Mouse (Mus musculus): ENCODE measurements around the gene 2610301B20Rik. TPM values are rescaled to one million over a fixed set of nuclear protein-coding genes. Genes with fewer than 3 reads are reported as not detected.

The 2610301B20Rik gene
- polyA plus RNA-seq, 1 experiment: 0.55 TPM

- H3K4me1 ChIP-seq (ENCODE audit: control insufficient read depth, insufficient read depth, insufficient read length, low read length): peaks cover 8% of the 10 kb centered on the region; the same call in 1 of the 2 replicates
- no peaks in the 10 kb centered on the region for H3K27me3 ChIP-seq (ENCODE audit: control insufficient read depth, insufficient read depth, low read length)
- no peaks in the 10 kb centered on the region for H3K36me3 ChIP-seq (ENCODE audit: control insufficient read depth, insufficient read depth, low read length)
- no peak for TF ChIP-seq POLR2A (IDR thresholded peaks at IDR 0.05; ENCODE audit: low read depth, low read length)
- WGBS: 34% methylated on average over 6 of the region's 6 CpGs
- H3K27ac ChIP-seq (ENCODE audit: insufficient read depth, low read depth, low read length): no peak overlapping the region
- H3K4me3 ChIP-seq (ENCODE audit: low read depth, low read length): no peak overlapping the region
Observed at GRCm38 (mm10) chr4:10911909-10912478, 37.7 kb downstream of the 2610301B20Rik start.

DNA sequence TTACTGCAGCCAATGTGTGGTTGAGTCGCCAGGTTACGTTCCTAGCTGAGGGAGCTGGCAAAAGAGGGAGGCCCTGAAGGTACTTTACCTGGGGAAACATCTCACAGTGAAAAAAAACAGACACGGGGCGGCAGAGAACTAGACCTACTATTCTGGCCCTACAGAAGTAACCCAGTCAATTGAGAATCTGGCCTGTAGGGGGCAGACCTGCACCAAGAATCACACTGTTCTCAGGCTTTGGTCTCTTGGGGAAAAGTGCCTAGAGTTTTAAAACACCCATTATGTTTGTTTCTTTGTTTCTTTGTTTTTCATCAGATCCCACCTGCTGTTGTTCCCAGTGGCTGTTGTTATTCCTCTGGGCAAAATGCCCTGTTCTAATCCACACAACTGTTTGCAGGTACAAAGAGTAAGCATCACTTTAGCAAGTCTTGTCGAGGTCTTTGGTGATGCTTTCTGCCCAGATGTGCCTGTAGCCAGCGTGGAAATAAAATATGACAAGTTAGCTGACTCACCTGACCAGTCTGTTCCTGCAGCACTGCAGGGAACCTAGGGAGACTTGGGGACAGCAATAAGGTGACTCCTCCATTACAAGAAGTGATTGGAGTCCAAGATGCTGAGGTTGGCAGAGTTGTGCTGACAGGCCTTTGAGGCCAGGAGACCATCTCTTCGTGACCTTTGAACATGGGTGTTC, 38.5 kb downstream of the 2610301B20Rik start:
- H3K36me3 ChIP-seq (ENCODE audit: control insufficient read depth, insufficient read depth, low read length): no peaks in the 10 kb centered on the region
- no peaks in the 10 kb centered on the region for H3K27me3 ChIP-seq (ENCODE audit: control insufficient read depth, insufficient read depth, low read length)
- TF ChIP-seq CTCF (IDR thresholded peaks at IDR 0.05; ENCODE audit: extremely low read depth, insufficient read length, insufficient replicate concordance, low read depth, low read length) (peak; percentile 48; the same call in 1 of the 2 replicates), POLR2A (IDR thresholded peaks at IDR 0.05; ENCODE audit: low read depth, low read length) (no peak)
- WGBS: 25% methylated on average over 7 of the region's 7 CpGs
- H3K27ac ChIP-seq (ENCODE audit: insufficient read depth, low read depth, low read length): no peak overlapping the region
- no peak overlapping the region for H3K4me3 ChIP-seq (ENCODE audit: low read depth, low read length)
- H3K4me1 ChIP-seq (ENCODE audit: control insufficient read depth, insufficient read depth, insufficient read length, low read length): peaks cover 8% of the 10 kb centered on the region; the same call in 1 of the 2 replicates

GRCm38 (mm10) chr4:10913409-10913808, 39.1 kb downstream of the 2610301B20Rik start:
- 95% methylated on average over 3 of the region's 3 CpGs for WGBS
- no peak overlapping the region for H3K27ac ChIP-seq (ENCODE audit: insufficient read depth, low read depth, low read length)
- H3K36me3 ChIP-seq (ENCODE audit: control insufficient read depth, insufficient read depth, low read length): no peaks in the 10 kb centered on the region

DNA sequence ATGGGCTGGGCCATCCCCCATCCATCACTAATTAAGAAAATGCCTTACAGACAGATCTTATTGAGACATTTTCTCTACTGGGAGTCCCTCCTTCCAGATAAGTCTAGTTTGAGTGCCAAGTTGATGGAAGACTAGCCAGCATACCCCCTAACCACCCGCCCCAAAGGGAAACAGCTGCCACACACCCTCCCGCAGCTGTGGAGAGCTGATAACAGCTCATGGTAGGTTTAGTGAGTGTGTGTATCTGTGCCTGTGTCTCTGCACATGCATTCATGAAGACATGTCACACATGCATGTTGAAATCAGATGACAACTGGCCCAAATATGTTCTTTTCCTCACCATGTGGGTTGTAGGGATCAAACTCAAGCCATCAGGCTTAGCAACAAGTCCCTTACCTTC, 40.5 kb downstream of the 2610301B20Rik start:
- TF ChIP-seq CTCF (IDR thresholded peaks at IDR 0.05; ENCODE audit: extremely low read depth, insufficient read length, insufficient replicate concordance, low read depth, low read length) (no peak), POLR2A (IDR thresholded peaks at IDR 0.05; ENCODE audit: low read depth, low read length) (no peak)
- 54% methylated on average over 2 of the region's 2 CpGs for WGBS
- Histone ChIP-seq H3K4me1 (ENCODE audit: control insufficient read depth, insufficient read depth, insufficient read length, low read length) (peaks cover 18% of the 10 kb centered on the region), H3K4me3 (ENCODE audit: low read depth, low read length) (no peak overlapping the region), H3K27ac (ENCODE audit: insufficient read depth, low read depth, low read length) (no peak overlapping the region), H3K27me3 (ENCODE audit: control insufficient read depth, insufficient read depth, low read length) (no peaks in the 10 kb centered on the region), H3K36me3 (ENCODE audit: control insufficient read depth, insufficient read depth, low read length) (no peaks in the 10 kb centered on the region)

More at GRCm38 (mm10) chr4:10913409-10913808, 39.1 kb downstream of the 2610301B20Rik start:
- Histone ChIP-seq H3K4me1 (ENCODE audit: control insufficient read depth, insufficient read depth, insufficient read length, low read length) (peaks cover 9% of the 10 kb centered on the region; the same call in 1 of the 2 replicates), H3K4me3 (ENCODE audit: low read depth, low read length) (no peak overlapping the region), H3K27me3 (ENCODE audit: control insufficient read depth, insufficient read depth, low read length) (no peaks in the 10 kb centered on the region)
- TF ChIP-seq POLR2A (IDR thresholded peaks at IDR 0.05; ENCODE audit: low read depth, low read length) (no peak), CTCF (IDR thresholded peaks at IDR 0.05; ENCODE audit: extremely low read depth, insufficient read length, insufficient replicate concordance, low read depth, low read length) (no peak)

DNA sequence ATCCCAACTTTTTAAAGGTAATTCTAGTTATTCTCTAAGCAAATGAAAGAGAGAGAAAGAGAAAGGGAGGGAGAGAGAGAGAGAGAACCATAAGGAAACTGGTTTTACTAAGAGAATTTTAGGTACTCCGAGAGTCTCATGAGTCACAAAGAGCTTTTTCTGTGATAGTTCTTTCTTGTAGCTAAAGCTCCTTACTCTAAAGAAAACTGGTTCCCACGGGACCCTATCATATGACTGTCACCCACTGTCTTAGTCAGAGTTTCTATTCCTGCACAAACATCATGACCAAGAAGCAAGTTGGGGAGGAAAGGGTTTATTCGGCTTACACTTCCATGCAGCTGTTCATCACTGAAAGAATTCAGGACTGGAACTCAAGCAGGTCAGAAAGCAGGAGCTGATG, 41.0 kb downstream of the 2610301B20Rik start:
- WGBS: 87% methylated on average over 3 of the region's 3 CpGs
- Histone ChIP-seq H3K27ac (ENCODE audit: insufficient read depth, low read depth, low read length) (no peak overlapping the region), H3K36me3 (ENCODE audit: control insufficient read depth, insufficient read depth, low read length) (no peaks in the 10 kb centered on the region), H3K4me1 (ENCODE audit: control insufficient read depth, insufficient read depth, insufficient read length, low read length) (peaks cover 18% of the 10 kb centered on the region), H3K27me3 (ENCODE audit: control insufficient read depth, insufficient read depth, low read length) (no peaks in the 10 kb centered on the region), H3K4me3 (ENCODE audit: low read depth, low read length) (no peak overlapping the region)
- TF ChIP-seq POLR2A (IDR thresholded peaks at IDR 0.05; ENCODE audit: low read depth, low read length) (no peak), CTCF (IDR thresholded peaks at IDR 0.05; ENCODE audit: extremely low read depth, insufficient read length, insufficient replicate concordance, low read depth, low read length) (no peak)

DNA sequence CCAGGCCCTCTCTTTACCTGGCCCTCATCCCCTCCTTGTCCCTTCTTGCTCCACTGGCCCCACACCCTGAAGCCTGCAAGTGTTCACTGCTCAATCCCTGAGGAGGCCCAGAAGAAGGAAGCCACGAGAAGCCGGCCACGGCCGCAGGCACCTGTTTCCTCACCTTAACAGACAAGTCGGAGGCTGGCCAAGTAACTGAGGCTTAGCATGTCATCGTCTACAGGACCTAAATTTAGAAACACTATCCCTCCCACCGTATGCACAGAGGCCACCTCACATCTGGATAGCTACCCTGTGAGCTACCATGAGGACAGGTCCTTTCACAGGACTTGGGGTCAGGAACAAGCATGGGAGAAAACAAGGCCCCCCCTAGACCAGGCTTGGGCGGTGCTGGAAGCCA, 44.1 kb downstream of the 2610301B20Rik start:
- H3K36me3 ChIP-seq (ENCODE audit: control insufficient read depth, insufficient read depth, low read length): no peaks in the 10 kb centered on the region
- WGBS: 83% methylated on average over 8 of the region's 8 CpGs
- H3K4me1 ChIP-seq (ENCODE audit: control insufficient read depth, insufficient read depth, insufficient read length, low read length): peaks cover 17% of the 10 kb centered on the region
- no peak overlapping the region for H3K4me3 ChIP-seq (ENCODE audit: low read depth, low read length)
- 0 out of 2 replicates have a peak, but pooled peaks have one; percentile 23 for TF ChIP-seq POLR2A (IDR thresholded peaks at IDR 0.05; ENCODE audit: low read depth, low read length)
- TF ChIP-seq CTCF (IDR thresholded peaks at IDR 0.05; ENCODE audit: extremely low read depth, insufficient read length, insufficient replicate concordance, low read depth, low read length): no peak
- no peaks in the 10 kb centered on the region for H3K27me3 ChIP-seq (ENCODE audit: control insufficient read depth, insufficient read depth, low read length)
- H3K27ac ChIP-seq (ENCODE audit: insufficient read depth, low read depth, low read length): no peak overlapping the region

DNA sequence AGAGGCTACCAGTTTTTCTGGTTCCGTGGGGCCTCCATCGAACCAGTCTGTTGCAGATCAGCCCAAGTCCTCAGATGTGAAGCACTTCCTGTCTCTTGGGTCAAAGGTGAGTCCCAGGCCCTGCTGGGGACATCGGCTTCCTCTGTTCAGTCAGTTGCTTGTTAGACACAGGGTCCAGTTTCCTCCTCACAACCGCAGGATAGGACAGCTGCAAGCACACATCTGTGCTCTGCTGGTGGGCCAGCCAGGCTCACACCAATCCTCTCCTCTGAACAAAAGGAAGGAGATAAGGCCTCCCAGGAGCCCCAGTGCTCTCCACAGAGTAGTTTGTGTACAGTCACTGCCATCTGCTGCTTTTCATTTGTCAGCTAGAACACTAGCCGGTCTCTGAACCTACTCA, 44.8 kb downstream of the 2610301B20Rik start:
- TF ChIP-seq POLR2A (IDR thresholded peaks at IDR 0.05; ENCODE audit: low read depth, low read length): no peak
- TF ChIP-seq CTCF (IDR thresholded peaks at IDR 0.05; ENCODE audit: extremely low read depth, insufficient read length, insufficient replicate concordance, low read depth, low read length): no peak
- no peaks in the 10 kb centered on the region for H3K27me3 ChIP-seq (ENCODE audit: control insufficient read depth, insufficient read depth, low read length)
- no peaks in the 10 kb centered on the region for H3K36me3 ChIP-seq (ENCODE audit: control insufficient read depth, insufficient read depth, low read length)
- no peak overlapping the region; the same call in 1 of the 2 replicates for H3K27ac ChIP-seq (ENCODE audit: insufficient read depth, low read depth, low read length)
- WGBS: 32% methylated on average over 5 of the region's 5 CpGs
- peaks cover 23% of the 10 kb centered on the region for H3K4me1 ChIP-seq (ENCODE audit: control insufficient read depth, insufficient read depth, insufficient read length, low read length)
- H3K4me3 ChIP-seq (ENCODE audit: low read depth, low read length): no peak overlapping the region

Measured in small intestine, adult 2 months (tissue).